Mouse (Mus musculus): ENCODE results near the gene Gatad2b.

GRCm38 (mm10) chr3:90387483-90387882, 94.5 kb downstream of the Gatad2b start:
- TF ChIP-seq CTCF (IDR thresholded peaks at IDR 0.05; ENCODE audit: borderline replicate concordance, insufficient read depth, low read depth, low read length) (no peak), POLR2A (IDR thresholded peaks at IDR 0.05; ENCODE audit: borderline replicate concordance, insufficient read depth, low read length) (no peak)
